Mouse (Mus musculus): ENCODE results near the gene Renbp. TPM values are rescaled to one million over a fixed set of nuclear protein-coding genes. Genes with fewer than 3 reads are reported as not detected.

Renbp gene
- polyA plus RNA-seq, 1 experiment from 2014 or later, result 12.3 TPM

DNA sequence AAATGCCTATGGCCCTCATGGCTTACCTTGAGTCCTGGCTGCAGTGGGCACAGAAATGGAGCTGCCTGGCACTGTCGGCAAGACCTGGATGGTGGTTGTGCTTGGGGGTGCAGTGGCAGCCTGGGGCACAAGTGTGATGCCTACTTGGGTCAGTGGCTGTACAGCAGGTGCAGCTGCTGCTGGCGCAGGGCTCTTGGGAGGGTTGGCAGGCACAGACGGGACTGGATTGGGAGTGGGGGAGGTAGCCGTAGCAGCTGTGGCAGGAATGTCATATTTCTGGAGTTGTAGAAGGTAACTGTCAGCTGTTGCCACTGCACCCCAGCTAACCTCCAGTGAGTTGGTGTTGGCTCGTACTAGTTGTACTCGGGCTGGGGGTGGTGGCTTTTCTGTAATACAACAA, 24.3 kb upstream of the Renbp start:
- Histone ChIP-seq H3K9me3 (no peaks in the 10 kb centered on the region), H3K9ac (replicated peaks) (no peak overlapping the region), H3K4me1 (replicated peaks) (no peaks in the 10 kb centered on the region), H3K4me3 (replicated peaks) (no peak overlapping the region), H3K4me2 (replicated peaks) (no peak overlapping the region), H3K27me3 (no peaks in the 10 kb centered on the region), H3K27ac (no peak overlapping the region), H3K36me3 (peaks cover 87% of the 10 kb centered on the region)
- 92% methylated on average over 6 of the region's 6 CpGs for WGBS
- no peak for ATAC-seq

DNA sequence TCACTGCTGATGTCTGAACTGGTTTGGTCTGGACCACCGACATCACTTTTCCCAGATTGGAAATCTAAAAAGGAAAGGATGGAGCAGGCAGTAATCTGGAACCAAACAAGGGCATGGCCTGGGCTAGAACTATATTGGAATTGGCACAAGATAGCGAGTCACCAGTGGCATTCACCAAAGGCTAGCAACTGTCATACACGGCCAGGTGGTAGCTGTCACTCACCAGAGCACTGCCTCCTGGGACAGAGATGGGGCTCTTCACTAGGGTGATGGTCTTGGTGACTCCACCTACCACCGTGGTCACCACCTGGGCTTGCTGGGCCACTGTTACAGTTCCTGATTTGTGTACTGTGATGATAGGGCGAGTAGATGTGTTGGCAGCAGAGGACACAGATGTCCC, 22.0 kb upstream of the Renbp start:
- no peaks in the 10 kb centered on the region for H3K9me3 ChIP-seq
- H3K4me3 ChIP-seq (replicated peaks), result no peak overlapping the region
- no peak overlapping the region for H3K27ac ChIP-seq
- 90% methylated on average over 5 of the region's 5 CpGs for WGBS
- no peaks in the 10 kb centered on the region for H3K4me1 ChIP-seq (replicated peaks)
- peaks cover 92% of the 10 kb centered on the region for H3K36me3 ChIP-seq
- no peak overlapping the region for H3K4me2 ChIP-seq (replicated peaks)
- ATAC-seq, result no peak
- H3K9ac ChIP-seq (replicated peaks), result no peak overlapping the region
- no peaks in the 10 kb centered on the region for H3K27me3 ChIP-seq

DNA sequence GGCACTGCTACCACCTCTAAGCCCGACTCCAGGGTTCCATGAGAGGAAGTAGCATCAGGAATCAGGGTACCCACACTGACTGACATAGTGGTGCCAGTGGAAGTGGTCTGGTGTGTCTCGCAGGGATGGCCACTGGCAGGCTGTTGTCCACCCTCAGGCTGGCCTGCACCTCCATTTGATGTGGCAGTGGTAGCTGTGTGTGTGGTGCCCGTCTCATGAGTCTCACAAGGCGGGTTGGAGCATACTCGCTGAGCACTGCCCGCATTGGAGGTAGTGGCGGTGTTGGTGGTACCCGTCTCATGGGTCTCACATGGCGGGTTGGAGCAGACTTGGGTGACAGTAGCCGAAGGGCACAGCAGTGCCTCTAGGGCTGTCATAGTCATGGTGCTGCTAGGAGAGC, 18.7 kb upstream of the Renbp start:
- H3K4me1 ChIP-seq (replicated peaks), result no peaks in the 10 kb centered on the region
- no peaks in the 10 kb centered on the region for H3K9me3 ChIP-seq
- no peak overlapping the region for H3K9ac ChIP-seq (replicated peaks)
- no peak overlapping the region for H3K4me3 ChIP-seq (replicated peaks)
- H3K4me2 ChIP-seq (replicated peaks), result no peak overlapping the region
- H3K36me3 ChIP-seq, result peaks cover 95% of the 10 kb centered on the region
- ATAC-seq, result peak; percentile 32; the same call in 1 of the 2 replicates
- WGBS, result 97% methylated on average over 10 of the region's 10 CpGs
- no peaks in the 10 kb centered on the region for H3K27me3 ChIP-seq
- H3K27ac ChIP-seq, result no peak overlapping the region

DNA sequence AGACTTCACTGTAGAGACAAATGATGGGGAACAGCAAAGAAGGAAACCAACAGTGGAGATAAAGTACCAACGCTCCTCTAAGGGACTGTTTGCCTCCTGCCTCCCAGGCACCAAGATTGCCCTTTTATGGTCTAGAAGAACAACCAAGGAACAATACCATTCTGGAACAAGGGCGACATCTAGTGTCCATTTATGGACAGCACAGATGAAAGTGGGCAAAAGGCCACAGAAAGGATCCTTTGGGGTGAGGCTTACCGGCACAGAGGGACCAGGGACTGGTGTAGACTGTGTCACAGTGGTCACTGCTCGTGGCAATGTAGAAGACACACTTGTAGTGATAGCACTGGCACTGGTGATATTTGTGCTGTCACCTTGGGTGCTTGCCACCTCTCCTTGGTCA, 18.0 kb upstream of the Renbp start:
- Histone ChIP-seq H3K9ac (replicated peaks) (no peak overlapping the region), H3K27me3 (no peaks in the 10 kb centered on the region), H3K4me3 (replicated peaks) (no peak overlapping the region), H3K4me2 (replicated peaks) (no peak overlapping the region), H3K9me3 (no peaks in the 10 kb centered on the region), H3K36me3 (peaks cover 97% of the 10 kb centered on the region), H3K4me1 (replicated peaks) (no peaks in the 10 kb centered on the region), H3K27ac (no peak overlapping the region)
- 34% methylated on average over 4 of the region's 4 CpGs for WGBS
- ATAC-seq, result peak; percentile 70

DNA sequence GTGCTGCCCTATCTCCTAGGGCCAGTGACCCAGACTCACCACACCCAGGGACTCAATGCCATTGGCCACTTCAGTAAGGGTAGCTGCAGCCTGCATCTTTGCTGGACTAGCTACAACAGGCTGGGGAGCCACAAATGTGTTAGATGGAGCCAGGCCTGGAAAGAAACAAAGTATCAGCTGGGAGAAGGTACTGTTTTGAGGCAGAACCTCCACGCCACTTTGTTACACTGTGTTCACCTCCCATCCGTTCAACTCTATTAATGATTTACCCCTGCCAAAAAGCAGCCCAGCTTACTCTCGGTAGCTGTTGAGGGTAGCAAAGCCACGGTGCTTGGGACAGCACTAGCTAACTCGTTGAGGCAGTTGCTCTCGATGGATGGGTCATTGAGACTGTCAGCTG, 16.2 kb upstream of the Renbp start:
- WGBS, result 84% methylated on average over 6 of the region's 6 CpGs
- no peak overlapping the region for H3K27ac ChIP-seq
- no peaks in the 10 kb centered on the region for H3K4me1 ChIP-seq (replicated peaks)
- no peak overlapping the region for H3K9ac ChIP-seq (replicated peaks)
- no peak for ATAC-seq
- no peak overlapping the region for H3K4me3 ChIP-seq (replicated peaks)
- H3K36me3 ChIP-seq, result peaks cover 93% of the 10 kb centered on the region
- no peak overlapping the region for H3K4me2 ChIP-seq (replicated peaks)
- H3K27me3 ChIP-seq, result no peaks in the 10 kb centered on the region
- H3K9me3 ChIP-seq, result no peaks in the 10 kb centered on the region

DNA sequence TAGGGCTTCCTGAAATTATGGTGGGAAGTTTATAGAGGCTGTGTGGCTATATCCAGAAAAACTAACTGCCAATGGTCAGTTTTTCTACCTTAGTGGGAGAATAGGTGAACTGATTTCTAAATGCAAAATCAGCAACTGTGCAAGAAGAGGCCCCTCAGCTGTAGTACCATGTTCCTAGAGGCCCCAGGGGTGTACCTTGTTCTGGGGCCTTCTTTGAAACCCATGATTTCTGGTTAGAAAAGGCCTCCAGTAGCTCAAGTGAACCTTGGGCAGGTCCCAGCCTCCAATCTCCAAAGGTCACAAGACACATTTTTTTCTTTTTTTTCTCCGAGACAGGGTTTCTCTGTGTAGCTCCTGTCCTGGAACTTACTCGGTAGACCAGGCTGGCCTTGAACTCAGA, 11.6 kb upstream of the Renbp start:
- Histone ChIP-seq H3K4me3 (replicated peaks) (no peak overlapping the region), H3K36me3 (peaks cover 56% of the 10 kb centered on the region), H3K4me2 (replicated peaks) (no peak overlapping the region), H3K9me3 (no peaks in the 10 kb centered on the region), H3K4me1 (replicated peaks) (no peaks in the 10 kb centered on the region), H3K9ac (replicated peaks) (no peak overlapping the region), H3K27ac (no peak overlapping the region), H3K27me3 (no peaks in the 10 kb centered on the region)
- no peak for ATAC-seq
- WGBS, result 84% methylated on average over 2 of the region's 2 CpGs

DNA sequence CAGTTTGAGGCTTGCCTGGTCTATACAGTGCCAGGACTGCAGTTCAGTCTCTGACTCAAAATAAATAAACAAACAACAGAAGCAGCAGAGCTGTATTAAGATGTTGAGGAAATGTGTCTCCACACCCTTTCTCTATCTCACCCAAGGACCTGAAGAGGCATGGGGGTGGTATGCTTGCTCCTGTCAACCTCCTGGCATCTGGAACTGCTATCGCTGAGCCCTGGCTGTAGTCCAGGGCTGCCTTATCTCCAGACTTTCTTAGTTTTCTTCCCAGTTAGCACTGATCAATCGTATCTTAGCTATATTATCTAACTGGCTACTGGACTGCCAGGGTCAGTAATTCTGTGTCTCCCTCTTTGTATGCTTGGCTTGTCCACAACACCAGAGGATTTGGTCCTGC, 11.2 kb upstream of the Renbp start:
- 93% methylated on average over 2 of the region's 2 CpGs for WGBS
- no peak overlapping the region for H3K9ac ChIP-seq (replicated peaks)
- H3K4me3 ChIP-seq (replicated peaks), result no peak overlapping the region
- no peaks in the 10 kb centered on the region for H3K27me3 ChIP-seq
- H3K36me3 ChIP-seq, result peaks cover 52% of the 10 kb centered on the region
- ATAC-seq, result no peak
- no peak overlapping the region for H3K27ac ChIP-seq
- H3K4me2 ChIP-seq (replicated peaks), result no peak overlapping the region
- H3K4me1 ChIP-seq (replicated peaks), result no peaks in the 10 kb centered on the region
- no peaks in the 10 kb centered on the region for H3K9me3 ChIP-seq

DNA sequence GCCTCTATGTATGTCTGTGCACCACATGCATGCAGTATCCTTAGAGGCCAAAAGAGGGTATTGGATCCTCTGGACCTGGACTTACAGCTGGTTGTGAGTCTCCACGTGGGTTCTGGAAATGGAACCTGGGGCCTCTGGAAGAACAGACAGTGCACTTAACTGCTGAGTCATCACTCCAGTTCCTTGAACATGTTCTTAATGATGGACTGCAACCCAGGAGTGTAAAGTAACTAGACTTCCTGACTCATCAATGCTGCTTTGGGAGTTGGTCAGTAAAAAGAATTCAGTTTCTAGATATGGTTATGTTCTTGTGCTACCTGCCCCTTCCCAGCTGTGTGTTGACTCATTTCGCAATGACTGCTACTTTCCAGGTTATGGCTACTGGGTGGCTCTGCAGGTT, 1.2 kb upstream of the Renbp start:
- Histone ChIP-seq H3K4me2 (replicated peaks) (no peak overlapping the region), H3K27me3 (no peaks in the 10 kb centered on the region), H3K27ac (no peak overlapping the region), H3K4me1 (replicated peaks) (no peaks in the 10 kb centered on the region), H3K4me3 (replicated peaks) (no peak overlapping the region), H3K9ac (replicated peaks) (no peak overlapping the region), H3K36me3 (no peaks in the 10 kb centered on the region), H3K9me3 (no peaks in the 10 kb centered on the region)
- no peak for ATAC-seq
- 85% methylated on average over 2 of the region's 2 CpGs for WGBS

DNA sequence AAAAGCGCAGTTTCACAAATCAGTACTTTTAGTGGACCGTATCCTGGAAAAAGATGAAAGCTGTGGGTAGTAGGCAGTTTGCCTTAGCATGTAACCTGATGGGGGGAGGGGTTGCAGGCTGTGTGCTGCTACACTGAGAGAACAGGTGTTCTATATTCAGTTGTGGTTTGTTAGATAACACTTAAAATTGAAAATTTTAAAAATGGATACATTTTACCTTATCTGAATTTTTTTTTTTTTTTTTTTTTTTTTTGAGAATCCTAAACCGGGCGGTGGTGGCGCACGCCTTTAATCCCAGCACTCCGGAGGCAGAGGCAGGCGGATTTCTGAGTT, 8.1 kb downstream of the Renbp start:
- no peak for ATAC-seq
- H3K27me3 ChIP-seq, result no peaks in the 10 kb centered on the region
- peak overlapping the region; percentile 65 for H3K4me2 ChIP-seq (replicated peaks)
- 82% methylated on average over 8 of the region's 8 CpGs for WGBS
- H3K27ac ChIP-seq, result peak overlapping the region; percentile 74; the same call in 1 of the 2 replicates
- H3K9me3 ChIP-seq, result no peaks in the 10 kb centered on the region
- H3K4me1 ChIP-seq (replicated peaks), result peaks cover 10% of the 10 kb centered on the region
- H3K36me3 ChIP-seq, result peaks cover 15% of the 10 kb centered on the region; the same call in 1 of the 2 replicates
- H3K9ac ChIP-seq (replicated peaks), result peak overlapping the region; percentile 64
- peak overlapping the region; percentile 58 for H3K4me3 ChIP-seq (replicated peaks)

DNA sequence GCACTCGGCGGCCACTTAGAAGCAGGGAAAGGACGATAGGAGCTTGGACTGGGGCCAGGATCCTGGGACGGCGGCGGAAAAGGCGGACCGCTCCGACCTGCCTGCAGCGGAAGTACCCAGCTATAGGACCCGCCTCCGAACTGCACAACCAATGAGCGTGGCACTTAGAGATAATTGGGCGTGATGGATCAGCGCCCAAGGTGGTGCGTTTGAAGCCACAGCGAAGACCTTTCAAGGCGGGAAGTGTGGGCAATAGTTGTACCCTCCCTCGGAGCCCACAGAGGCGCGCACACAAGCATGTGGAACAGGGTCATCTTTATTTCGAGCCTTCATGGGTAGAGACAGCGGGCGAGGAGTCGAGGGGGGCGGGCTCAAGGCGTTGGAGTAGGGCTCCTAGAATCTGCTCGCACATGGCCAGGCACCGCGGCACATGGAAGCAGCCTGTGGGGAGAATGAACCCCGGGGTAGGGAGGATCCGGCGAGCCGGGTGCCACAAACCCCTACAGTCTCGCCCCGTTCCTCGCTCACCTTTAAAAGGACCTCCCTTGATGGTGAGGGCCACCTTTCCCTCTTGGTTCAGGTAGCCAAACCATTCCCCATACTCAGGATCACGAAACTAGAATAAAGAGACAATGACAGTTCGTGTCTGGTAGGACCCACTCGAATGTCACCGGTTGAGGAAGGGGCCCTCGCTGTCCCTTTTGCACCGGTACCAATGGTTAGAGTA, 8.7 kb downstream of the Renbp start, which contains the start of the genes Arhgap4 and Naa10:
Gene Arhgap4, minus strand, starts transcription at position 48 of the 727 bp plus-strand sequence.
Gene Naa10, minus strand, starts transcription at position 122 of the 727 bp plus-strand sequence.
- Histone ChIP-seq H3K4me3 (replicated peaks) (peak within 1 kb of the TSS; percentile 58), H3K9ac (replicated peaks) (peak within 1 kb of the TSS; percentile 76), H3K4me2 (replicated peaks) (peak within 1 kb of the TSS; percentile 70), H3K4me1 (replicated peaks) (peaks cover 10% of the 10 kb centered on the region), H3K36me3 (peaks cover 19% of the 10 kb centered on the region; the same call in 1 of the 2 replicates), H3K9me3 (no peaks in the 10 kb centered on the region), H3K27me3 (no peaks in the 10 kb centered on the region), H3K27ac (peak within 1 kb of the TSS; percentile 79)
- WGBS, result 23% methylated on average over 43 of the region's 43 CpGs
- peak; percentile 99 for ATAC-seq

DNA sequence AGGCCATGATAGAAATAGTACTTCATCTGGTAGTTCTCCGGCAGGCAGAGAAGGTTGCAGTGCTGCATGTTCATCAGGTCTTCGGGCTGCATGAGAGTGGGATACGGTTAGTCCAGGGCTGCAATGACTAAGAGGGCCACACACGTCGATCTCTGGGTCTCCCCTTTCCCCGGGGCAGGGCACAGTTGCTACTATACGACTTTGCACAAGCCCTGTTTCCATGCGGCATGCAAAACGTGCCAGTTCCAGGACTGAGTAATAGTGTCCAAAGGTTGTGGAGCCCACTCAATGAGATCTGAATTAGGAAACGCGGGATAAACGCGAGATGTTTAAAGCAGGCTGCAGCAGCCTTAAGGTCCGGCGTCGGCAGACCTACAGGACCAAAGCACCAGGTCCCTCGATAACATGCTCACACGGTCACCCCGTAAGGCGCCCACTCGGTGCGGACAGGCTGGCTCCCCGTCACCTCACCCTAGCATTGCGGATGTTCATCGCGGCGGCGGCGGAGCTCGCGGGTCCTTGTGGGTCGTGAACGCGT, 9.3 kb downstream of the Renbp start:
- Histone ChIP-seq H3K27me3 (no peaks in the 10 kb centered on the region), H3K36me3 (peaks cover 19% of the 10 kb centered on the region; the same call in 1 of the 2 replicates), H3K9me3 (no peaks in the 10 kb centered on the region), H3K4me3 (replicated peaks) (peak overlapping the region; percentile 58), H3K9ac (replicated peaks) (peak overlapping the region; percentile 76), H3K27ac (peak overlapping the region; percentile 79), H3K4me1 (replicated peaks) (peaks cover 10% of the 10 kb centered on the region), H3K4me2 (replicated peaks) (peak overlapping the region; percentile 70)
- WGBS, result 25% methylated on average over 34 of the region's 34 CpGs
- ATAC-seq, result peak; percentile 51

DNA sequence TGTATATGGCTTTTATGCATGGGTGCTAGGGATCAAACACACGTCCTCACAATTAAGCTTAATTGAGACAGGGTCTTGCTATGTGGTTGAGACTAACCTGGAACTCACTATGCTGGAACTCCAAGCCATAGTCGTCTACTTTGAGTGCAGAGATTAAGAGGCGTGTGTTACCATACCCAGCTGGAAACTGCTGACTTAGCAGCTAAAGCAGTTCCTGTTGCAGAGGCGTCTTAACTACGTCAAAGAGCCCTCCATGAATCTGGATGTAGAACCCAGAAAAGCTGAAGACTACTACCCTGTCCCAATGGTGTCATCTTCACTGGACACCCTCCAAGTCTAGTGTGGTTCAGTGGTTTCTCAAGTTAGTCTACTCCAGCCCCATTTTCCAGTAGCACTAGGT, 12.0 kb downstream of the Renbp start:
- ATAC-seq, result no peak
- H3K4me1 ChIP-seq (replicated peaks), result peaks cover 17% of the 10 kb centered on the region
- H3K27me3 ChIP-seq, result no peaks in the 10 kb centered on the region
- H3K9me3 ChIP-seq, result no peaks in the 10 kb centered on the region
- no peak overlapping the region for H3K4me3 ChIP-seq (replicated peaks)
- H3K27ac ChIP-seq, result no peak overlapping the region
- no peak overlapping the region for H3K4me2 ChIP-seq (replicated peaks)
- no peak overlapping the region for H3K9ac ChIP-seq (replicated peaks)
- peaks cover 19% of the 10 kb centered on the region; the same call in 1 of the 2 replicates for H3K36me3 ChIP-seq
- WGBS, result 82% methylated on average over 5 of the region's 5 CpGs
